Mouse (Mus musculus) C2C12 (cell line): ENCODE measurements around the gene Hsd17b6. TPM values are rescaled to one million over a fixed set of nuclear protein-coding genes. Genes with fewer than 3 reads are reported as not detected.
A peak's percentile ranks its signal among the peaks of the same experiment; 100 is the strongest.

Experiments
- H3K27me3 ChIP-seq: one replicate; pipeline ENCODE4 v1.6.1; 2011; ENCODE audit not compliant: control insufficient read depth, insufficient read depth, insufficient read length
- H3K36me3 ChIP-seq: one replicate; pipeline ENCODE4 v1.6.1; 2011; ENCODE audit not compliant: control insufficient read depth, insufficient read depth
- H3K4me3 ChIP-seq: one replicate; pipeline ENCODE4 v1.5.1; 2011; ENCODE audit warnings: mild to moderate bottlenecking, control low read depth; ENCODE audit not compliant: poor library complexity, insufficient read depth, severe bottlenecking
- H3K79me2 ChIP-seq: one replicate; pipeline ENCODE4 v1.6.1; 2011; ENCODE audit not compliant: control insufficient read depth, insufficient read depth
- H3K79me3 ChIP-seq: one replicate; pipeline ENCODE4 v1.6.1; 2011; ENCODE audit warnings: low read depth, control low read depth
- H3ac ChIP-seq: one replicate; pipeline ENCODE3; 2011; ENCODE audit warnings: low read depth; ENCODE audit not compliant: control insufficient read depth, insufficient read length
- CEBPB ChIP-seq: IDR thresholded peaks from one replicate; pipeline ENCODE4 v1.6.1; 2011; ENCODE audit warnings: low read depth, mild to moderate bottlenecking, control low read depth, moderate library complexity
- CTCF ChIP-seq: IDR thresholded peaks from one replicate; pipeline ENCODE4 v1.5.1; 2011; ENCODE audit not compliant: control insufficient read depth, insufficient read depth, insufficient read length
- FOSL1 ChIP-seq: IDR thresholded peaks from one replicate; pipeline ENCODE4 v1.8.0; 2011; ENCODE audit warnings: mild to moderate bottlenecking, low read length; ENCODE audit not compliant: poor library complexity, insufficient read depth, severe bottlenecking
- MAX ChIP-seq: IDR thresholded peaks from one replicate; pipeline ENCODE4 v1.6.1; 2011; ENCODE audit warnings: mild to moderate bottlenecking, control low read depth
- MYOD1 ChIP-seq: IDR thresholded peaks from one replicate; pipeline ENCODE4 v1.6.1; 2011; ENCODE audit warnings: low read depth; ENCODE audit not compliant: control insufficient read depth, insufficient read length
- MYOG ChIP-seq: IDR thresholded peaks from one replicate; pipeline ENCODE4 v1.6.1; 2011; ENCODE audit not compliant: control insufficient read depth, insufficient read length; ENCODE audit errors: extremely low read depth
- USF1 ChIP-seq: IDR thresholded peaks from one replicate; pipeline ENCODE4 v1.6.1; 2011; ENCODE audit warnings: low read depth, mild to moderate bottlenecking, control low read depth, moderate library complexity
- polyA plus RNA-seq: library from polyadenylated mRNA; unstranded; fragments of >200 nt; fragmentation: generic; extraction: Trizol; gene quantifications from one replicate; pipeline ENCODE4 v1.2.1, GENCODE M21; 2012; ENCODE audit warnings: missing spikeins

Gene Hsd17b6
- polyA plus RNA-seq, 1 experiment: not detected

DNA sequence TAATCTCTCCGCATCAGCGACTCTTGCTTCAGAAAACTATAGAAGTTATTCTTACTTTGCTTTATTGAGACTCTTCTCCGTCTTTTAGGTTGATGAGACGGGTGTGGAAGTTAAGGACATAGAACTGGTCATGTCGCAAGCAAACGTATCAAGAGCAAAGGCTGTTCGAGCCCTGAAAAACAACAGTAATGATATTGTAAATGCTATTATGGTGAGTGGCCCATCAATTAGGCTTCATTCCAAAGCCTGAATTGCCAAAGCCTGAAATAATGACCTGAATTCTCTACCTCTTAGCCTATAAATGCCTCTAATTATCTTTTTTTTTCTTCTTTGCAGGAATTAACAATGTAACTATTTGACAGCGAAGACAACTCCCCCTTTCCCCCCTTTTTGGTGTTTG lies 40.7 kb upstream of the Hsd17b6 start:
- H3K4me3 ChIP-seq: no peak overlapping the region
- H3K79me2 ChIP-seq: peaks cover 36% of the 10 kb centered on the region
- peaks cover 32% of the 10 kb centered on the region for H3K79me3 ChIP-seq
- H3K27me3 ChIP-seq: no peaks in the 10 kb centered on the region
- H3K36me3 ChIP-seq: peaks cover 83% of the 10 kb centered on the region
- TF ChIP-seq CEBPB: no peak
- TF ChIP-seq FOSL1: no peak
- no peak for TF ChIP-seq USF1
- no peak for TF ChIP-seq MYOG
- no peak for TF ChIP-seq CTCF
- no peak for TF ChIP-seq MYOD1
- TF ChIP-seq MAX: no peak
- H3ac ChIP-seq: no peak overlapping the region

DNA sequence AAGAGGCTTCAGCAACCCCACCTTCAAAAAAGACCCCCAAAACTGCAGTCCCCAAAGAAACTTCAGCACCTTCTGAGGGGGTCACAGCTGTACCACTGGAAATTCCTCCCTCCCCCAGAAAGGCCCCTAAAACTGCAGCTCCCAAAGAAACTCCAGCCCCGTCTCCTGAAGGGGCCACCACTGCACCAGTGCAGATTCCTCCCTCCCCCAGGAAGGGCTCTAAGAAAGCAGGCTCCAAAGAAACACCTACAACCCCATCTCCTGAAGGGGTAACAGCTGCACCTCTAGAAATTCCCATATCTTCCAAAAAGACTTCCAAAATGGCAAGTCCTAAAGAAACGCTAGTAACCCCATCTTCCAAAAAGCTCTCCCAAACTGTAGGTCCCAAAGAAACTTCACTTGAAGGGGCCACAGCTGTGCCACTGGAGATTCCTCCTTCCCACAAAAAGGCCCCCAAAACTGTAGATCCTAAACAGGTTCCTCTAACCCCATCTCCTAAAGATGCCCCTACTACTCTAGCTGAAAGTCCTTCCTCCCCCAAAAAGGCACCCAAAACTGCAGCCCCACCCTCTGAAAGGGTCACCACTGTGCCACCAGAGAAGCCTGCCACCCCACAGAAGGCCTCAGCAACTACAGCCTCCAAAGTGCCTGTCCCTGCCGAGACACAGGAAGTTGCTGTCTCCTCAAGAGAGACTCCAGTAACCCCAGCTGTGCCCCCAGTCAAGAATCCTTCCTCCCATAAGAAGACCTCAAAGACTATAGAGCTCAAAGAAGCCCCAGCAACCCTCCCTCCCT lies 35.8 kb upstream of the Hsd17b6 start:
- Histone ChIP-seq H3ac (no peak overlapping the region), H3K4me3 (no peak overlapping the region), H3K79me3 (peaks cover 79% of the 10 kb centered on the region), H3K36me3 (peaks cover 98% of the 10 kb centered on the region), H3K79me2 (peaks cover 85% of the 10 kb centered on the region), H3K27me3 (no peaks in the 10 kb centered on the region)
- TF ChIP-seq CTCF: no peak
- TF ChIP-seq USF1: no peak
- TF ChIP-seq CEBPB: no peak
- no peak for TF ChIP-seq MAX
- no peak for TF ChIP-seq MYOG
- TF ChIP-seq MYOD1: no peak
- TF ChIP-seq FOSL1: no peak

DNA sequence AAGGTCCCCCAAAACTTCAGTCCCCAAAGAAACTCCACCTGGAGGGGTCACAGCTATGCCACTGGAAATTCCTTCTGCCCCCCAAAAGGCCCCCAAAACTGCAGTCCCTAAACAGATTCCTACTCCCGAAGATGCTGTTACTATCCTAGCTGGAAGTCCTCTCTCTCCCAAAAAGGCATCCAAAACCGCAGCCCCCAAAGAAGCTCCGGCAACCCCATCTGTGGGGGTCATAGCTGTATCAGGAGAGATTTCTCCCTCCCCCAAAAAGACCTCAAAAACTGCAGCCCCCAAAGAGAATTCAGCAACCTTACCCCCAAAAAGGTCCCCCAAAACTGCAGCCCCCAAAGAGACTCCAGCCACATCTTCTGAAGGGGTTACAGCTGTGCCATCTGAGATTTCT lies 35.1 kb upstream of the Hsd17b6 start:
- peaks cover 98% of the 10 kb centered on the region for H3K36me3 ChIP-seq
- peaks cover 93% of the 10 kb centered on the region for H3K79me2 ChIP-seq
- peaks cover 86% of the 10 kb centered on the region for H3K79me3 ChIP-seq
- no peak overlapping the region for H3K4me3 ChIP-seq
- no peak overlapping the region for H3ac ChIP-seq
- TF ChIP-seq MAX (no peak), MYOG (no peak), USF1 (no peak), CEBPB (no peak), MYOD1 (no peak), CTCF (no peak), FOSL1 (no peak)
- no peaks in the 10 kb centered on the region for H3K27me3 ChIP-seq

DNA sequence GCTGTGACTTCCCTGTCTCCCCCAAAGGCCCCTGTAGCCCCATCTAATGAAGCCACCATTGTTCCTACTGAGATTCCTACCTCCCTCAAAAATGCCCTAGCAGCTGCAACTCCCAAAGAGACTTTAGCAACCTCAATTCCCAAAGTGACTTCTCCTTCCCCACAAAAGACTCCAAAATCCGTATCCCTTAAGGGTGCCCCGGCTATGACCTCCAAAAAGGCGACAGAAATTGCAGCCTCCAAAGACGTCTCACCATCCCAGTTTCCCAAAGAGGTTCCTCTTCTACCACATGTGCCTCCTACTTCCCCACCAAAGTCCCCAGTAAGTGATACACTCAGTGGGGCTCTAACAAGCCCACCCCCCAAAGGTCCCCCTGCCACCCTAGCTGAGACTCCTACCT lies 34.2 kb upstream of the Hsd17b6 start:
- Histone ChIP-seq H3K79me2 (peaks cover 100% of the 10 kb centered on the region), H3K36me3 (peaks cover 100% of the 10 kb centered on the region), H3ac (no peak overlapping the region), H3K79me3 (peaks cover 95% of the 10 kb centered on the region), H3K27me3 (no peaks in the 10 kb centered on the region), H3K4me3 (no peak overlapping the region)
- TF ChIP-seq CEBPB (no peak), CTCF (no peak), MYOD1 (no peak), FOSL1 (no peak), MYOG (no peak), USF1 (no peak), MAX (no peak)

DNA sequence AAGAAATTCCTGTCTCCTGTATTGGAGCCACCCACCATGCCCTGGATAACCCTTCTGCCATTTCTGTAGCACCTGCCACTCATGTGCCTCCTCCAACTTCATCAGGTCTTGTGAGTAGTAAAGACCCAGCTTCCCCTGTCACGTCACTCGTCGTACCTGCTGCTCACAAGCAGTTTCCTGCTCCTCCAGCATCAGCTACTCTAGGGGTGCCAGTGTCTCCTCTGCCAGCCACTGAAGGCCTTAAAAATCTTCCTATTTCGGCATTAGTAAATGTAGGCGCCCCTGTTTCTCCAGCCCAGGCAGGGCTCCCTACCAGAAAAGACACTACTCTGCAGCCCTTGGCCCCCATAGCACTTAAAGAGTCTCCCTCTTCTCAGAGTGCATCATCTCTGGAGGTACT lies 32.9 kb upstream of the Hsd17b6 start:
- peaks cover 98% of the 10 kb centered on the region for H3K79me3 ChIP-seq
- H3K27me3 ChIP-seq: no peaks in the 10 kb centered on the region
- peaks cover 100% of the 10 kb centered on the region for H3K79me2 ChIP-seq
- H3ac ChIP-seq: peak overlapping the region; percentile 36
- no peak overlapping the region for H3K4me3 ChIP-seq
- TF ChIP-seq USF1: no peak
- H3K36me3 ChIP-seq: peaks cover 89% of the 10 kb centered on the region

DNA sequence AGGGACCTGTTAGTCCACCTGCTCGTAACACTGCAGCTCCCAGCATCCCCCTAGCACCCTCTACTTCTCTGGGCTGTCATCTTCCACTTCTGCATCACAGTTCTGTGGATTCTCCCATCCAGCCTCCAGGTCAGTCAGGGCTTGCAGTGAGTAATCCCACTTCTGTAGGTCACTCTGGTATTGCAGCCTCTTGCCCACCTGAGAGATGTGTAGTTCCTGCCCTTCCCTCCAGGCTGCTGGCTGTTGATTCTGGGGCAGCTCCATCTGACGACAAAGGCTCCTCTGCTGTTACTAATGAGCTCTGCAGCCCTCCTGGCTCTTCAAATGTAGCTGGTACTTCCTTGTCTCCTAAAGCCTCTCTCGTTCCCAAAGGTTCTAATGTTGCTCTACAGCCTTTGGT lies 32.4 kb upstream of the Hsd17b6 start:
- no peak for TF ChIP-seq MYOD1
- no peak for TF ChIP-seq USF1
- no peak for TF ChIP-seq FOSL1
- TF ChIP-seq MYOG: no peak
- TF ChIP-seq MAX: no peak
- TF ChIP-seq CEBPB: no peak
- TF ChIP-seq CTCF: no peak
- H3K79me2 ChIP-seq: peaks cover 96% of the 10 kb centered on the region
- H3K79me3 ChIP-seq: peaks cover 94% of the 10 kb centered on the region
- no peaks in the 10 kb centered on the region for H3K27me3 ChIP-seq
- H3K4me3 ChIP-seq: no peak overlapping the region
- H3K36me3 ChIP-seq: peaks cover 85% of the 10 kb centered on the region
- H3ac ChIP-seq: no peak overlapping the region
